Mouse (Mus musculus): ENCODE measurements at regions not wholly inside any gene's neighbourhood (a gene's known extent, or its start where the extent isn't known, plus 50 kb on each side); places are given as distances from the start of the nearest gene placed in this dataset.

DNA sequence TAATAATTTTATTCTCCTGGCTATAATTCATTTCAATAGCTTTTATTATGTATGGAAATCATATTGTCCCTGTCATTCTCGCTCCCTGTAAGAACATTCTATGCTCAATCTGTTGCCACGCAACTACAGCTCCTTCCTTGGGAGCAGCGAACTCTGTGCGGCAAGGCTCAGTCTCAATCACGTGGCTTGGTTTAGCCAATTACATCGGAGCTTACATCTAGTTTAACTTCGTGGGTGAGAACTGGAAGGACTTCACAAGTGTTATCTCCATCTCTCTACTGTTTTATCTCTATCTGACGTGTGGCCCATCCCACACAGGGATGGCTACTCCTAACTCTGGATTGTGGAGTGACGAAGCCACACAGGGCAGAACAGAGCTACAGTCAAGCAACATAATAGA is 231.4 kb downstream of the Lmo4 start:
- H3K4me3 ChIP-seq (ENCODE audit: low read depth, low read length) = no peak overlapping the region
- 73% methylated on average over 9 of the region's 9 CpGs for WGBS
- H3K27me3 ChIP-seq (ENCODE audit: control insufficient read depth, insufficient read depth, low read length) = no peaks in the 10 kb centered on the region
- H3K27ac ChIP-seq (ENCODE audit: insufficient read depth, low read depth, low read length) = no peak overlapping the region
- H3K36me3 ChIP-seq (ENCODE audit: control insufficient read depth, insufficient read depth, low read length) = no peaks in the 10 kb centered on the region
- TF ChIP-seq CTCF (IDR thresholded peaks at IDR 0.05; ENCODE audit: extremely low read depth, insufficient read length, insufficient replicate concordance, low read depth, low read length) = no peak
- TF ChIP-seq POLR2A (IDR thresholded peaks at IDR 0.05; ENCODE audit: low read depth, low read length) = no peak
- no peaks in the 10 kb centered on the region for H3K4me1 ChIP-seq (ENCODE audit: control insufficient read depth, insufficient read depth, insufficient read length, low read length)

DNA sequence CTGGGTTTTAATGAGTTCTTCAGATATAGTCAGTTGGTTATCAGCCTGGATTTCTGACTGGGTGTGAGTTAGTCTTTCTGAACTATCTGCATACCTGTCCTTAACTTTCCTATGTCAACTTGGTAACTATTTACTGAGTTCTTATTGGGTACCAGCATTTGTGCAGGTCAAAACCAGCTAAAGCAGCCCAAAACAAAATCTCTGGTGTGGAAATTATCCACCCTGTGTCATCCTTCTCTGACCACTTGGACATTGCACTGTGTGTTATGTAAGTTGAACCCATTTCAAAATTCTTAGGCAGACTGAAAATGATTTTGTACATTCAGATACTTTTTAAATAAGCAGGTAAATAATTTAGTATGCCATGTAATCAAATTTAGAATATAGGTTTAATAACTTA is 232.7 kb downstream of the Lmo4 start:
- Histone ChIP-seq H3K4me3 (ENCODE audit: low read depth, low read length) (no peak overlapping the region), H3K4me1 (ENCODE audit: control insufficient read depth, insufficient read depth, insufficient read length, low read length) (no peaks in the 10 kb centered on the region), H3K36me3 (ENCODE audit: control insufficient read depth, insufficient read depth, low read length) (no peaks in the 10 kb centered on the region), H3K27ac (ENCODE audit: insufficient read depth, low read depth, low read length) (no peak overlapping the region), H3K27me3 (ENCODE audit: control insufficient read depth, insufficient read depth, low read length) (no peaks in the 10 kb centered on the region)
- TF ChIP-seq CTCF (IDR thresholded peaks at IDR 0.05; ENCODE audit: extremely low read depth, insufficient read length, insufficient replicate concordance, low read depth, low read length) (no peak), POLR2A (IDR thresholded peaks at IDR 0.05; ENCODE audit: low read depth, low read length) (no peak)

DNA sequence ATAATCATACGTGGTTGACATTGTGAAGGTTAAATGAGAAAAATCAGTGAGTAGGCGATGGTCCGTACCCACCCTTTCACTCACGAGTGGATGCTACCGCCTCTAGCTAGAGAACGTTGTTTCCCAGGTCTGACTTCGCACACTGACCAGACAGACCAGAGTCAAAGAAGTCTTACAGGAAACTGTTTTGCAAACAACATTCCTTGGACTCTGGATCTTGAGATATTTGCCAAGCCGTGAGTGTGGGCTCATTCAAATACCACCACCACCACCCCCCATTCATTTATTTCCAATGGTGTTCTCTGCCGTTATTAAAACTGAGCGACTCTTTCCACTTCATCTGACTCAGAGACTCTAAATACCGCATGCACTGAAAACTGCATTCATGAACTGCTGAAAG is 234.2 kb downstream of the Lmo4 start:
- 71% methylated on average over 11 of the region's 11 CpGs for WGBS
- Histone ChIP-seq H3K27me3 (ENCODE audit: control insufficient read depth, insufficient read depth, low read length) (no peaks in the 10 kb centered on the region), H3K4me1 (ENCODE audit: control insufficient read depth, insufficient read depth, insufficient read length, low read length) (no peaks in the 10 kb centered on the region), H3K27ac (ENCODE audit: insufficient read depth, low read depth, low read length) (no peak overlapping the region), H3K36me3 (ENCODE audit: control insufficient read depth, insufficient read depth, low read length) (no peaks in the 10 kb centered on the region), H3K4me3 (ENCODE audit: low read depth, low read length) (no peak overlapping the region)
- TF ChIP-seq CTCF (IDR thresholded peaks at IDR 0.05; ENCODE audit: extremely low read depth, insufficient read length, insufficient replicate concordance, low read depth, low read length) (no peak), POLR2A (IDR thresholded peaks at IDR 0.05; ENCODE audit: low read depth, low read length) (no peak)

DNA sequence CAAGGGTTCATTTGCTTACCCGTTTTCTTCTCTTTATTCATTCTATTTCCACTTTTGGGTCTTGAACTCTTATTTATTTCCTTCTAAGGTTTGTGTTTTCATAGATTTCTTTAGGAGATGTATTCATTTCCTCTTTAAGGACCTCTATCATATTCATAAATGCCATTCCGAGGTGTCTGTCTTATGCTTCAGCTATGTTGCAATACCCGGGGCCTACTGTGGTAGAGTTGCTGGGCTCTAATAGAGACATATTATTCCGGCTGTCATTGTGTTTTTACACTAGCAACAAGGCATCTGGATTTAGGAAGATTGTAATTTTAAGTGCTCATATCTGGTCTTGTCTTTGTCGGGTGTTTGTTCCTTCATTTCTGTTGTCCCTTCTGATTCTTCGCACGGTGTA is 249.5 kb downstream of the Lmo4 start:
- TF ChIP-seq POLR2A (IDR thresholded peaks at IDR 0.05; ENCODE audit: low read depth, low read length) = no peak
- TF ChIP-seq CTCF (IDR thresholded peaks at IDR 0.05; ENCODE audit: extremely low read depth, insufficient read length, insufficient replicate concordance, low read depth, low read length) = no peak
- Histone ChIP-seq H3K36me3 (ENCODE audit: control insufficient read depth, insufficient read depth, low read length) (no peaks in the 10 kb centered on the region), H3K27me3 (ENCODE audit: control insufficient read depth, insufficient read depth, low read length) (no peaks in the 10 kb centered on the region), H3K27ac (ENCODE audit: insufficient read depth, low read depth, low read length) (no peak overlapping the region), H3K4me3 (ENCODE audit: low read depth, low read length) (no peak overlapping the region), H3K4me1 (ENCODE audit: control insufficient read depth, insufficient read depth, insufficient read length, low read length) (no peaks in the 10 kb centered on the region)
- 87% methylated on average over 7 of the region's 7 CpGs for WGBS

DNA sequence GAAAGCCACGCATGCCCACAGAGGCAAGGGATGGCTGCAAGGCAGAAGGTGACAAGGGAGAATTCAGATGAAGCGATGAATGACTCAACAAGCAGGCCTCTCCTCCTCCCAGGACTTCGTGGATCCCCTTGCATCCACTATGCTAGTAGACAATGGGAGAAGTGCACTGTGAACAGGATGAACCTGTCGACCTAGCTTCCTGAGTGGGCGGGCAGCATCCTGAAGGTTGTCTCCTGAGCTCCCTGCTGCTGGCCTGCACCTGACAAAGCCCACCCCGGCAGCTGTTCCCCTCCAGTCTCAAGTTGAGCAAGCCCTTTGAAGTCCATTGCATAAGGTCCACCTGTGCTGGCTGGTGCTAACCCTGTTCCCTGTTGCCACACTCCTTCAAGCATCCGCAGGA is 250.2 kb downstream of the Lmo4 start:
- H3K4me1 ChIP-seq (ENCODE audit: control insufficient read depth, insufficient read depth, insufficient read length, low read length) = no peaks in the 10 kb centered on the region
- no peak overlapping the region for H3K4me3 ChIP-seq (ENCODE audit: low read depth, low read length)
- no peak overlapping the region for H3K27ac ChIP-seq (ENCODE audit: insufficient read depth, low read depth, low read length)
- no peaks in the 10 kb centered on the region for H3K27me3 ChIP-seq (ENCODE audit: control insufficient read depth, insufficient read depth, low read length)
- TF ChIP-seq POLR2A (IDR thresholded peaks at IDR 0.05; ENCODE audit: low read depth, low read length) (no peak), CTCF (IDR thresholded peaks at IDR 0.05; ENCODE audit: extremely low read depth, insufficient read length, insufficient replicate concordance, low read depth, low read length) (no peak)
- no peaks in the 10 kb centered on the region for H3K36me3 ChIP-seq (ENCODE audit: control insufficient read depth, insufficient read depth, low read length)
- 73% methylated on average over 7 of the region's 7 CpGs for WGBS

DNA sequence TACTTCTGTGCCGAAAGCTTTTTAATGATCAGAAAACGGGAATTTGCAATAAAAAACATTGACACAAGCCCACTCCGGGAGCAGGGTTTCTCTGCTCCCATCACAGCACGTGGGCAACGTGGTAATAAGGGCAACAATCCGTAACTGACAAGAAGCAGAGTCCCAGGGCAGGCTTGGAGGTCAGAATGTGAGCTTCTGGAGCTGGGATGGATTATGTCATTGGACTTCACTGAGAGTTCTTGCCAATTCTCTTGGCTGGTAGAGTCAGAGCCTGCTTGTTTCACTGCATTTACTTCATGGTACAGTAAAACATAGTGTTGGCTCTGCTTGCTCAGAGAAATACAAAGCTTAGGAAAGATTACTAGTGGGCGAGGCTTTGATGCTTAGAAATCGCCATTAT is 252.7 kb downstream of the Lmo4 start:
- H3K27ac ChIP-seq (ENCODE audit: insufficient read depth, low read depth, low read length) = no peak overlapping the region

DNA sequence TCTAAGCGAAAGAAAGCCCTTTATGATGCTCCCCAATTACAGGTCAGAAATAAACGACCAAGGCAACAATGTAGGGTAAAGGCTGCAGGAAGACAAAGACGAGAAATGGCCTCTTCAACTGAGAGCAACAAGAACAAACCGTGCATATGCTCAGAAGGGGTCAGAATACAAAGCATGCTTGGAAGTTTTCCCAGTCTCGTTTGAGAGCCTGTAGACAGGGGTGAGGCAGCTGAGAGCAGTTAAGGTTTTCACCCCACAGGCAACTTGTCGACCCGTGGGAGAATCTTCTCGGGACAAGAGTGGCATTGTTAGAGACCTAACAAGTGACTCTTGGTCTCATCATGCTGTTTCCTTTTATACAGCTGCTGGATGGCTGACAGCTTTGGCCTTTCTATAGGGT is 255.4 kb downstream of the Lmo4 start:
- H3K27ac ChIP-seq (ENCODE audit: insufficient read depth, low read depth, low read length) = no peak overlapping the region
- H3K4me1 ChIP-seq (ENCODE audit: control insufficient read depth, insufficient read depth, insufficient read length, low read length) = no peaks in the 10 kb centered on the region
- no peak for TF ChIP-seq CTCF (IDR thresholded peaks at IDR 0.05; ENCODE audit: extremely low read depth, insufficient read length, insufficient replicate concordance, low read depth, low read length)
- TF ChIP-seq POLR2A (IDR thresholded peaks at IDR 0.05; ENCODE audit: low read depth, low read length) = no peak
- no peaks in the 10 kb centered on the region for H3K36me3 ChIP-seq (ENCODE audit: control insufficient read depth, insufficient read depth, low read length)
- 0 out of 2 replicates have a peak, but pooled peaks cover 2% of the 10 kb centered on the region for H3K27me3 ChIP-seq (ENCODE audit: control insufficient read depth, insufficient read depth, low read length)
- 54% methylated on average over 8 of the region's 8 CpGs for WGBS
- no peak overlapping the region for H3K4me3 ChIP-seq (ENCODE audit: low read depth, low read length)

More for the DNA sequence above, 252.7 kb downstream of the Lmo4 start:
- no peak overlapping the region for H3K4me3 ChIP-seq (ENCODE audit: low read depth, low read length)
- H3K4me1 ChIP-seq (ENCODE audit: control insufficient read depth, insufficient read depth, insufficient read length, low read length) = no peaks in the 10 kb centered on the region
- 76% methylated on average over 8 of the region's 8 CpGs for whole genome bisulfite sequencing
- 0 out of 2 replicates have a peak, but pooled peaks cover 2% of the 10 kb centered on the region for H3K27me3 ChIP-seq (ENCODE audit: control insufficient read depth, insufficient read depth, low read length)
- no peaks in the 10 kb centered on the region for H3K36me3 ChIP-seq (ENCODE audit: control insufficient read depth, insufficient read depth, low read length)
- TF ChIP-seq CTCF (IDR thresholded peaks at IDR 0.05; ENCODE audit: extremely low read depth, insufficient read length, insufficient replicate concordance, low read depth, low read length) (no peak), POLR2A (IDR thresholded peaks at IDR 0.05; ENCODE audit: low read depth, low read length) (no peak)

Measured in small intestine, adult 2 months (tissue).